Mouse (Mus musculus): Measurements from ENCODE around the gene Gpr152.

DNA sequence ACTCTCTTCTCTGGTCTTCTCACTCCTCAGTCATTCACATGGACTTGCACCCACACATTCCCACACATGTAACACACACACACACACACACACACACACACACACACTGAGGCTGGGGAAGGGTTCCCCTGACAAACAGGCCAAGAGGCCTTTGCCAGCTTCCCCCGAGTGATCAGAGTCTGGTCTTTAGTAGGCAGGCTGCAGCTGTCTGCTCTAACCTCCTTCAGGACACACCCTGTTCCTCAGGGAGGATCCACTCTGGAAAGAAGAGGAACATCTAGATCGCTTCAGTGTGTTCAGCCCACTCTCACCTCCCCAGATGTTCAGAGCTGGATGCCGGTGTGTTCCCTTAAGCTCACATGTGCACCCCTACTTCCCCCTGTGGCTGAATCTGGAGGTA is 45.2 kb upstream of the Gpr152 start:
- TF ChIP-seq CTCF (IDR thresholded peaks at IDR 0.05; ENCODE audit: low read depth, low read length) = no peak
- no peak for TF ChIP-seq POLR2A (IDR thresholded peaks at IDR 0.05; ENCODE audit: insufficient read depth, low read length)

Data from ES-Bruce4 (cell line).